ENCODE assay signal across 21 mouse cellular contexts in genomic region chr13:60648350-60648749, GRCm38 (mm10). TPM values are rescaled to one million over a fixed set of nuclear protein-coding genes. Genes with fewer than 3 reads are reported as not detected.
DNase-seq lines count a peak whose midpoint lies in the region; ATAC-seq and TF ChIP-seq lines count a peak whose summit lies in the region.
"Had no signal": no experiment of that assay in that cellular context is flagged by ENCODE, and none has a peak within 500 bp of the region (broad histone marks: within the 10 kb centered on the region; RNA-seq: fewer than 3 reads in every experiment).

No protein-coding gene starts in this region.

- no peak overlapping the region for H3K4me2 ChIP-seq in lung, embryonic 15.5 days
- H3K4me2 ChIP-seq in lung, postnatal 0 days (replicated peaks; ENCODE audit: low read depth, low read length): no peak overlapping the region
- H3K4me2 ChIP-seq: embryonic facial prominence, embryonic 12.5 days; forebrain, embryonic 13.5 days; forebrain, embryonic 15.5 days had no signal

- 0 out of 2 replicates have a peak, but pooled peaks cover 8% of the 10 kb centered on the region for H3K4me1 ChIP-seq in lung, embryonic 15.5 days
- H3K4me1 ChIP-seq in lung, adult 2 months (ENCODE audit: control insufficient read depth, insufficient read depth, low read length): peaks cover 11% of the 10 kb centered on the region
- peaks cover 9% of the 10 kb centered on the region; the same call in 1 of the 2 replicates for H3K4me1 ChIP-seq in lung, postnatal 0 days (ENCODE audit: insufficient read depth, low read depth, low read length)
- H3K4me1 ChIP-seq: embryonic facial prominence, embryonic 10.5 days; embryonic facial prominence, embryonic 12.5 days; forebrain, embryonic 13.5 days; forebrain, embryonic 15.5 days had no signal

- no peaks in the 10 kb centered on the region for H3K9me3 ChIP-seq in lung, embryonic 15.5 days
- H3K9me3 ChIP-seq in lung, postnatal 0 days (ENCODE audit: low read length): no peaks in the 10 kb centered on the region
- H3K9me3 ChIP-seq: embryonic facial prominence, embryonic 10.5 days; embryonic facial prominence, embryonic 12.5 days; forebrain, embryonic 13.5 days; forebrain, embryonic 15.5 days had no signal

- TF ChIP-seq EP300 in lung, postnatal 0 days (IDR thresholded peaks at IDR 0.05): peak; percentile 61

- no peak for DNase-seq in lung, adult 2 months
- peak; percentile 78 for DNase-seq in lung, postnatal 0 days (ENCODE audit: low spot score)
- DNase-seq in lung, postnatal 10 days: no peak
- peak; percentile 29 for DNase-seq in R1 (ENCODE audit: low read depth, low spot score)
- peak; percentile 28 for DNase-seq in ZHBTc4 (ENCODE audit: low read depth, low spot score)
- DNase-seq in liver: no peak
- DNase-seq: adrenal gland, adult 2 months; adrenal gland, postnatal 10 days; adrenal gland, postnatal 25 days; cerebellum, adult 11 months; cerebellum, adult 18-20 months; cerebellum, adult 8-10 months; cerebellum, postnatal 10 days; cerebellum, postnatal 25 days; forebrain, postnatal 0 days had no signal

- no peak for TF ChIP-seq CTCF in lung, adult 2 months (IDR thresholded peaks at IDR 0.05; ENCODE audit: insufficient read depth, low read length)
- TF ChIP-seq CTCF in lung, postnatal 0 days (IDR thresholded peaks at IDR 0.05): no peak

- H3K9ac ChIP-seq in lung, embryonic 15.5 days: no peak overlapping the region
- H3K9ac ChIP-seq in lung, postnatal 0 days (replicated peaks; ENCODE audit: low read depth): no peak overlapping the region
- H3K9ac ChIP-seq: embryonic facial prominence, embryonic 12.5 days; forebrain, embryonic 13.5 days; forebrain, embryonic 15.5 days; forebrain, postnatal 0 days had no signal

- TF ChIP-seq POLR2A in lung, adult 2 months (IDR thresholded peaks at IDR 0.05; ENCODE audit: borderline replicate concordance, extremely low read depth, low read depth, low read length): no peak

- H3K27ac ChIP-seq in lung, embryonic 15.5 days: peak overlapping the region; percentile 36; the same call in 1 of the 2 replicates
- peak overlapping the region; percentile 51; the same call in 1 of the 2 replicates for H3K27ac ChIP-seq in lung, postnatal 0 days (ENCODE audit: low read length)
- H3K27ac ChIP-seq: embryonic facial prominence, embryonic 10.5 days; embryonic facial prominence, embryonic 12.5 days; forebrain, embryonic 13.5 days; forebrain, embryonic 15.5 days had no signal

- no peak overlapping the region for H3K4me3 ChIP-seq in lung, embryonic 15.5 days
- H3K4me3 ChIP-seq in lung, adult 2 months (replicated peaks; ENCODE audit: extremely low read depth, low read depth, low read length): no peak overlapping the region
- H3K4me3 ChIP-seq in lung, postnatal 0 days (ENCODE audit: low read depth, low read length): no peak overlapping the region
- H3K4me3 ChIP-seq: embryonic facial prominence, embryonic 10.5 days; embryonic facial prominence, embryonic 12.5 days; forebrain, embryonic 13.5 days; forebrain, embryonic 15.5 days had no signal

- no peaks in the 10 kb centered on the region for H3K27me3 ChIP-seq in lung, embryonic 15.5 days
- H3K27me3 ChIP-seq in lung, postnatal 0 days (replicated peaks; ENCODE audit: insufficient read depth, low read length): no peaks in the 10 kb centered on the region
- H3K27me3 ChIP-seq: embryonic facial prominence, embryonic 12.5 days; forebrain, embryonic 13.5 days; forebrain, embryonic 15.5 days had no signal

- 64% methylated on average over 5 of the region's 5 CpGs for WGBS in lung, embryonic 15.5 days
- 64% methylated on average over 5 of the region's 5 CpGs for WGBS in lung, adult 2 months
- WGBS in lung, postnatal 0 days: 53% methylated on average over 5 of the region's 5 CpGs

- no peaks in the 10 kb centered on the region for H3K36me3 ChIP-seq in lung, embryonic 15.5 days
- H3K36me3 ChIP-seq in lung, postnatal 0 days (ENCODE audit: insufficient read depth, low read length): no peaks in the 10 kb centered on the region
- H3K36me3 ChIP-seq: embryonic facial prominence, embryonic 12.5 days had no signal

- ATAC-seq in lung, embryonic 15.5 days (ENCODE audit: borderline replicate concordance, extremely low read depth, low FRiP score, low TSS enrichment): no peak
- ATAC-seq in lung, postnatal 0 days: peak; percentile 86
- ATAC-seq: forebrain, embryonic 13.5 days; forebrain, embryonic 15.5 days; forebrain, postnatal 0 days had no signal

RNA-seq across cellular contexts. Expression of gene Dapk1, which starts 46.6 kb away (rescaled TPM):
- polyA plus RNA-seq in lung, embryonic 15.5 days (2015; fragmentation: Nextera tagmentation; extraction: Ambion mirVana): 26.2 and 32.7 TPM in 2 replicates
- 94.1 and 96.9 TPM in 2 replicates for polyA plus RNA-seq in lung, adult 2 months (2012; rRNA removed)
- 44.0 and 48.7 TPM in 2 replicates for polyA plus RNA-seq in lung, postnatal 0 days (2015; fragmentation: Nextera tagmentation; extraction: Ambion mirVana)
- polyA plus RNA-seq: C2C12 had no signal

Comparison
In these comparisons a context has a peak if more than half of its experiments do, and no peak if none do; other contexts are left out.
1. DNase-seq: peak in lung, postnatal 0 days (single experiment), R1 (single experiment) and ZHBTc4 (single experiment); none in lung, adult 2 months (single experiment), lung, postnatal 10 days (single experiment) and liver (single experiment).